Mouse (Mus musculus): Measurements from ENCODE around the gene Ccdc91. TPM values are rescaled to one million over a fixed set of nuclear protein-coding genes. Genes with fewer than 3 reads are reported as not detected.

Ccdc91 gene
- total RNA-seq, 2 experiments from 2014 or later, result 53.6 to 55.4 TPM

- peak; percentile 44 for DNase-seq
These were observed 93.6 kb downstream of the Ccdc91 start for GRCm38 (mm10) chr6:147569246-147569645.

- DNase-seq, result no peak
These were observed 97.5 kb downstream of the Ccdc91 start for GRCm38 (mm10) chr6:147573137-147573536.

GRCm38 (mm10) chr6:147574454-147575182 lies 99.0 kb downstream of the Ccdc91 start:
- no peak for DNase-seq

GRCm38 (mm10) chr6:147575183-147575784 lies 99.7 kb downstream of the Ccdc91 start:
- no peak for DNase-seq

GRCm38 (mm10) chr6:147587675-147588074 lies 112.0 kb downstream of the Ccdc91 start:
- no peak for DNase-seq

- no peak for DNase-seq
These were observed 131.0 kb downstream of the Ccdc91 start for GRCm38 (mm10) chr6:147606666-147607065.

- DNase-seq, result no peak
These were observed 132.0 kb downstream of the Ccdc91 start for GRCm38 (mm10) chr6:147607613-147608012.

- DNase-seq, result no peak
These were observed 139.7 kb downstream of the Ccdc91 start for GRCm38 (mm10) chr6:147615306-147615705.

GRCm38 (mm10) chr6:147623142-147623541 lies 147.5 kb downstream of the Ccdc91 start:
- DNase-seq, result no peak

GRCm38 (mm10) chr6:147636464-147636863 lies 160.8 kb downstream of the Ccdc91 start:
- DNase-seq, result no peak

GRCm38 (mm10) chr6:147643875-147644274 lies 168.2 kb downstream of the Ccdc91 start:
- DNase-seq, result no peak

GRCm38 (mm10) chr6:147644391-147644790 lies 168.8 kb downstream of the Ccdc91 start:
- no peak for DNase-seq

GRCm38 (mm10) chr6:147646401-147646968 lies 170.9 kb downstream of the Ccdc91 start:
- DNase-seq, result no peak

GRCm38 (mm10) chr6:147658025-147658424 lies 182.4 kb downstream of the Ccdc91 start:
- no peak for DNase-seq

- DNase-seq, result no peak
These were observed 185.1 kb downstream of the Ccdc91 start for GRCm38 (mm10) chr6:147660718-147661117.

- no peak for DNase-seq
These were observed 186.2 kb downstream of the Ccdc91 start for GRCm38 (mm10) chr6:147661841-147662240.

- DNase-seq, result no peak
These were observed 187.0 kb downstream of the Ccdc91 start for GRCm38 (mm10) chr6:147662610-147663009.

GRCm38 (mm10) chr6:147664339-147664738 lies 188.7 kb downstream of the Ccdc91 start:
- peak; percentile 60 for DNase-seq

- peak; percentile 58 for DNase-seq
These were observed 195.7 kb downstream of the Ccdc91 start for GRCm38 (mm10) chr6:147671366-147671765.

GRCm38 (mm10) chr6:147672481-147672880 lies 196.9 kb downstream of the Ccdc91 start:
- no peak for DNase-seq

GRCm38 (mm10) chr6:147675022-147675733 lies 199.6 kb downstream of the Ccdc91 start:
- no peak for DNase-seq

GRCm38 (mm10) chr6:147676214-147676613 lies 200.6 kb downstream of the Ccdc91 start:
- no peak for DNase-seq
